Mouse (Mus musculus): ENCODE data around the gene Rpl32. TPM values are rescaled to one million over a fixed set of nuclear protein-coding genes. Genes with fewer than 3 reads are reported as not detected.

The Rpl32 gene
- 1,000 to 10,000 TPM; 1,305 to 1,319 TPM for total RNA-seq (2021)
- long read RNA-seq, experiment 1, transcript Rpl32-201 (4 exons, 517 nt) = major isoform, 541 of 707 reads
- long read RNA-seq, experiment 1, transcript Rpl32-202 (3 exons, 906 nt) = minor isoform, 22 of 707 reads
- long read RNA-seq, experiment 1, partial matches to known transcripts = 142 of 707 reads
- long read RNA-seq, experiment 1, other reads (novel, unspliced or antisense) = 2 of 707 reads
- long read RNA-seq, experiment 2, transcript Rpl32-202 (3 exons, 906 nt) = minor isoform, 15 of 377 reads
- long read RNA-seq, experiment 2, transcript Rpl32-201 (4 exons, 517 nt) = major isoform, 342 of 377 reads
- long read RNA-seq, experiment 2, partial matches to known transcripts = 20 of 377 reads
- long read RNA-seq, experiment 2, other reads (novel, unspliced or antisense) = 0 of 377 reads

- DNase-seq = peak; percentile 89
These were observed at the start of gene Rpl32 for GRCm38 (mm10) chr6:115808488-115809231. TSS of gene Rpl32 (minus strand) at chr6:115808747.

GRCm38 (mm10) chr6:115856361-115856745, 47.8 kb upstream of the Rpl32 start:
- DNase-seq = no peak

- DNase-seq = no peak
These were observed 47.3 kb upstream of the Rpl32 start for GRCm38 (mm10) chr6:115855733-115856360.

GRCm38 (mm10) chr6:115854432-115854831, 45.9 kb upstream of the Rpl32 start:
- no peak for DNase-seq

GRCm38 (mm10) chr6:115853985-115854384, 45.4 kb upstream of the Rpl32 start:
- no peak for DNase-seq

- peak; percentile 97 for DNase-seq
These were observed 44.7 kb upstream of the Rpl32 start, which contains the start of the genes Mbd4 and Ift122 for GRCm38 (mm10) chr6:115853091-115853813. TSS of gene Mbd4 (minus strand) at chr6:115853371. TSS of gene Ift122 (plus strand) at chr6:115853470.

- DNase-seq = no peak
These were observed 44.0 kb upstream of the Rpl32 start for GRCm38 (mm10) chr6:115852446-115853090.

- DNase-seq = no peak
These were observed 40.2 kb upstream of the Rpl32 start for GRCm38 (mm10) chr6:115848598-115849304.

GRCm38 (mm10) chr6:115846640-115847411, 38.3 kb upstream of the Rpl32 start:
- peak; percentile 72 for DNase-seq

- no peak for DNase-seq
These were observed 36.5 kb upstream of the Rpl32 start for GRCm38 (mm10) chr6:115845006-115845405.

GRCm38 (mm10) chr6:115838745-115839144, 30.2 kb upstream of the Rpl32 start:
- no peak for DNase-seq

GRCm38 (mm10) chr6:115838161-115838597, 29.6 kb upstream of the Rpl32 start, which contains the start of gene Efcab12:
TSS of gene Efcab12 (minus strand) at chr6:115838412.
- DNase-seq = peak; percentile 80

GRCm38 (mm10) chr6:115833861-115834260, 25.3 kb upstream of the Rpl32 start:
- DNase-seq = no peak

- DNase-seq = no peak
These were observed 23.8 kb upstream of the Rpl32 start for GRCm38 (mm10) chr6:115832152-115832850.

- DNase-seq = no peak
These were observed 22.4 kb upstream of the Rpl32 start for GRCm38 (mm10) chr6:115830779-115831601.

- peak; percentile 79 for DNase-seq
These were observed 15.4 kb upstream of the Rpl32 start for GRCm38 (mm10) chr6:115823850-115824464.

- DNase-seq = no peak
These were observed 12.9 kb upstream of the Rpl32 start for GRCm38 (mm10) chr6:115821216-115821993.

Data from adrenal gland, postnatal 10 days (tissue).